Mouse (Mus musculus): ENCODE measurements around the gene Slc22a5.
"Not testable (repeated sequence)": the region's sequence is repeated elsewhere in the genome, so short reads cannot be mapped to it uniquely, and the experiment has no call there.

Gene Slc22a5

DNA sequence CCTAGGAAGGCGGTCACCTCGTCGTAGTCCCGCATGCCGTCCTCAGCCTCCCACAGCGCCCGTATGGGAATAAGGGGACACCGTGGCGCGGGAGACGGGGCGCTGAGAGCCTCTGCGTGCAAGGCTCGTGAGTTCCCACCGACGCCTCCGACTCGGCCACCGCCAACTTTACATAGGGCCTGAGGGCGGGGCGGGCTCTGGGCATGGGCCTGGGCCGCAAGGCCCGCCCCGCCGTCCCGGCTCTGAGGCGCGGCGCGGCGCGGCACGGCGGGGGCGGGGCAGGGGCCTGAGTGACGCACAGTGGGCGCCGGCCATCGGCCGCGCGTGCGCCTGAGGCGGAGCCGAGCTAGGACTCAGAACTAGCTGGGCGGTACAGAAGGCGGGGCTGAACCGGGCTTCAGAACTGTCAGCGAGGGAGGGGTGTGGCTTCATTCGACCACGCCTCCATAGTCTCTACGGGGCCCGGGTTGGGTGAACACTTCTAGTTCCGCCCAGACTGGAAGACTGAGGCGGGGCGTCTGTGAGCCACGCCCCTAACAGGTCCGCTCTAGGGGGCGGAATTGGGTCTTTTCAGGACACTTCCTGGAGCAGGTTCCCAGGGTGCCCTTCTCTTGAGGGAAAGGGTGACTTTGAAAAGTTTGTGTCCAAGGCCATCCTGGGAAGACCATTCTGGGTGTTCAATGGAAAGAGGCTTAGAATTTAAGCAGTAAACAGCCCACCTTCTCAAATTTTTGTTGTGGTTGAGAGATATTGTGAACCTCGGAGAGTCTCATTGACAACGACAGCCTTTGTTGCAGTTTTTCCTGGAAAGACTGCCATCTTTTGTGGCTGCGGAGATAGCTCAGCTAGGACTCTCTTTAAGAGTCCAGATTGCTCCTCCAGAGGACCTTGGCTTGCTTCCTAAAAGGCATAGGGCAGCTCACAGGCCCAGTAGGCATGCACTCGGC is at the start of gene Slc22a5:
TSS of gene Slc22a5 (minus strand) at position 156 of the 947 bp plus-strand sequence.
- DNase-seq (ENCODE audit: low spot score in 2 of 2), result peak; percentile 98 to 99

- DNase-seq (ENCODE audit: low spot score in 2 of 2), result not testable (repeated sequence)
Observed at GRCm38 (mm10) chr11:53931944-53932318, 40.5 kb upstream of the Slc22a5 start.

- peak; percentile 43 to 57 for DNase-seq (ENCODE audit: low spot score in 2 of 2)
Observed at GRCm38 (mm10) chr11:53931091-53931943, 39.9 kb upstream of the Slc22a5 start.

DNA sequence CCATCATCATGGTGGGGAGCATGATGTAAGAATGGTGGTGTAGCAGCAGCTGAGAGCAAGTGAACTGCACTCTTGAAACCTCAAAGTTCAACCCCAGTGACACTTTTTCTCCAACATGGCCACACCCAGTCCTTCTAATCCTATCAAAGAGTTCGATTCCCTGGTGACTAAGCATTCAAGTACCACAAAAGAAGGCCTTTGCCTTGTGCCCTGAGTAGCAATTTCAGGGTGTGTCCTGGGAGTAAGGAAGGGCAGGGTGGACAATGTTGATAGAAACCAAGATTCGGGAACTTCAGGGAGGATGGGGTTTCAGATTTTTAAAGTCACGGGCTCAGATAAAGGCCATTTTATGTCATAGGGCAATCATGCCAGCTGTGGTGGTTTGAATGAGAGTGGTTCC is 38.3 kb upstream of the Slc22a5 start:
- DNase-seq (ENCODE audit: low spot score in 2 of 2), result no peak

DNA sequence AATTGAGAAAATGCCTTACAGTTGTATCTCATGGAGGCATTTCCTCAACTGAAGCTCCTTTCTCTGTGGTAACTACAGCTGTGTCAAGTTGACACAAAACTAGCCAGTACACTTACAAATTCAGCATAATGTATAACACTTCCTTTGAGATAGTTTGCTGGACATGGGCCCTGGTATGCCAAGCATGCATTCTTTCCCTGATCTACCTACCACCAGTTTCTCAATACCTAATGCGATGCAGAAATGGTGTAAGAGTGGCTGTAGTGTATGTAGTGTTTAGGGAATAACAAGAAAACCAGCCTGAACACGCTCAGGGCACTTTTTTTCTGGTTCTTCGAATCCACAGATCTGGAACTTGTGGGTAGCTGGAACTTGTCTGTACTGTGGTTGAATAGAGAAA is 37.1 kb upstream of the Slc22a5 start:
- no peak for DNase-seq (ENCODE audit: low spot score in 2 of 2)

GRCm38 (mm10) chr11:53926303-53926702 is 34.8 kb upstream of the Slc22a5 start:
- DNase-seq (ENCODE audit: low spot score in 2 of 2), result no peak

GRCm38 (mm10) chr11:53918851-53919250 is 27.4 kb upstream of the Slc22a5 start:
- DNase-seq (ENCODE audit: low spot score in 2 of 2), result no peak

DNA sequence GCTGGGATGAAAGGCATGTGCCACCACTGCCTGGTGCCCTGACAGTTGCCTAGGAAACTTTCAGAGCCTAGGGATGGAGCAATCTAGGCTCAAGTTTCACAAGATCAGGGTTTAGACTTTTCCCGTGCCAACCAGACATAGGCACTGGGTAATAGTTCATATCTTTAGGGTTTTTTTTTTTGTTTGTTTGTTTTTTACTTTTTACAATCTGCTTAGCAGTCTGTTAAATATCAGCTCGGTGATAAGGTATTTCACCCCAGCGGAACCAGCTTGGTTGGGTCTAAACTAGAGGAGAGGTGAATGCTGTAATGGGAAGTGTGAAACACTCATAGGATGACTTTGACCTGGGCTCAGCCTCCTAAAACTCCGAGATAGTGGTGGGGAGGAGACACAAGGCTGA is 19.6 kb upstream of the Slc22a5 start:
- no peak for DNase-seq (ENCODE audit: low spot score in 2 of 2)

GRCm38 (mm10) chr11:53908686-53909085 is 17.2 kb upstream of the Slc22a5 start:
- DNase-seq (ENCODE audit: low spot score in 2 of 2), result no peak

GRCm38 (mm10) chr11:53904534-53904925 is 13.1 kb upstream of the Slc22a5 start:
- no peak for DNase-seq (ENCODE audit: low spot score in 2 of 2)

- DNase-seq (ENCODE audit: low spot score in 2 of 2), result no peak
Observed at GRCm38 (mm10) chr11:53903781-53904533, 12.5 kb upstream of the Slc22a5 start.

- DNase-seq (ENCODE audit: low spot score in 2 of 2), result no peak
Observed at GRCm38 (mm10) chr11:53902741-53903140, 11.3 kb upstream of the Slc22a5 start.

DNA sequence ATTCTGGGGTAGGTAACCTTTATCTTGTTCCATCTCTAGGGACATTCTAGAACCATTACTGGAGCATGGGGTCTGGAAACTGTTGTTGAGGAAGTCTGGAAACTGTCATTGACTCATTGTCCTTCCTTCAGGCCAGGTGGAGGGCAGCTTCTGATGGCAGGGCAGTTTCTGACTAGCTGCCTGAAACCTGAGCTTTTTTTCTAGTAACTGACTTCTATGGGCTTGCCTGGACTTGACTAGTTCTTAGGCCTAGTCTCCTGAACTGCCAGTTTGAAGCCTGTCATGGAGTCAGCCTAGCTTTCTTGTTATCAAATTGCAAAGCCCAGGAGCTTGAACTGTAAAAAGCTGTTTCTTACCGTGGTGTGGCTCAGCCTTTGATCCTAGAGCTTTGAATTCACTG is 9.5 kb upstream of the Slc22a5 start:
- DNase-seq (ENCODE audit: low spot score in 2 of 2), result no peak

DNA sequence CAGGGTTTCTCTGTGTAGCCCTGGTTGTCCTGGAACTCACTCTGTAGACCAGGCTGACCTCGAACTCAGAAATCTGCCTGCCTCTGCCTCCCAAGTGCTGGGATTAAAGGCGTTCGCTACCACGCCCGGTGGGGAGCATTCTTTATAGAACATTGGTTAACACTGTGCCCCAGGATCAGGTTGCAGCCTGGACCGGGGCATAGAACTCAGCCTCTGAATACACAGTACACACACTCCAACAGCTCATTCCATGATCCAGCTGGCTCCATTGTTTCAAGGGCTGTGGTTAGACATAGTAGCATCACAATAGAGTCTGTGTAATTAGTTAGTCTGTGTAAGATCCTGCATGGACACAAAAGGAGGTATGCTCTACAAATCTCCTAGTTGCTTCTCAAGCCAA is 8.5 kb upstream of the Slc22a5 start:
- DNase-seq (ENCODE audit: low spot score in 2 of 2), result no peak

DNA sequence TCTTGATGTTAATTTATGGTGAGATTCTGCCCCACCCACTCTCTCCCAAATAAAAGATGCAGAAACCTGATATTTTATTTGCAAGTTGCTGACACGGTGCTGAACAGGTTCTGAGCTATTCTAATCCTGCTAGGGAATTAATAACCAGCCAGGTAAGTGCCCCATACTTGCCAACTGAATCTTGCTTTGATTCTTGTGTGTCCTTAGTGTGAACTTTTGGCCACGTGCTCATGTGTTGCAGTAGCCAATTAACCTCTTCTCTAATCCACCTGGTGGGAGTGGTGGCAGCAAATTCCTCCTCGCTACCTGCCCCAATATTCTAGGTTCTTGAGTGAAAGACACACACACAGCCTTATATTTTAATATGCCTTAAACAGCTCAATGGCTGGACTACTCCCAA is 7.5 kb upstream of the Slc22a5 start:
- DNase-seq (ENCODE audit: low spot score in 2 of 2), result no peak

DNA sequence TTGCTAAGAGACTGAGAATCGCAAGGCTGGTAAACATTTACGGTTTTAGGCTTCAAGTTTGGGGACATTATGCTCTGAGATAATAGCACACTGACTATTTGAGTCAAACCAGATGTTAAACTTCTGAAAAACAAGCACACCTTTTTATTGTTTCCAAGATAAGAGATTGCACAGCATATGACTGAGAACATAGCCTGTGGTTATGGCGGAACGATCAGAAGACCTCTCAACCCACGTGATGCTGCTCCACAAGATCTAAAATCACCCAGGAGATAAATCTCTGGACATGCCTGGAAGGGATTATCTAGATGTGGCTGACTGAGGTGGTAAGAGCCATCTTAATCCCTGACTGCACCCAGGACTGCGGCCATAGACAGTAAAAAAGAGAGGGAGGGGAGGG is 5.5 kb upstream of the Slc22a5 start:
- no peak for DNase-seq (ENCODE audit: low spot score in 2 of 2)

DNA sequence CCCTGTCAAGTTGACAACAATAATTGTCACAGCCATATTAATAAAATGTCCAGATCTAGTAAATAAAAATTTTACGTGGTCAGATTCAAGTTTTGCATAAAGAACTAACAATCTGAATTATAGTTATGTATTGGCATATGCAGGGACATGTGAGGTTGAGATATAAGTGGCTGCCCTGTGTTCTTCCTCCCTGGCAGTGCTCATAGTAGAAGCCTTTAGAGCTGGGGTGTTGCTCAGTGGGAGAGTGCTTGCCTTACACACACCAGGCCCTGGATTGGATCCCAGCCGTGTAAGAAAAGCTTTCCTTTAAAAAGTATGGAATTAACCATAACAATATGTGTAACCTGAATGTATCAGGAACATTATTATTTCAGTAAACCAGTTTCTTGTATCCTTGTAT is 2.0 kb upstream of the Slc22a5 start:
- DNase-seq (ENCODE audit: low spot score in 2 of 2), result no peak

- no peak for DNase-seq (ENCODE audit: low spot score in 2 of 2)
Observed at GRCm38 (mm10) chr11:53892716-53893416, 1.4 kb upstream of the Slc22a5 start.

DNA sequence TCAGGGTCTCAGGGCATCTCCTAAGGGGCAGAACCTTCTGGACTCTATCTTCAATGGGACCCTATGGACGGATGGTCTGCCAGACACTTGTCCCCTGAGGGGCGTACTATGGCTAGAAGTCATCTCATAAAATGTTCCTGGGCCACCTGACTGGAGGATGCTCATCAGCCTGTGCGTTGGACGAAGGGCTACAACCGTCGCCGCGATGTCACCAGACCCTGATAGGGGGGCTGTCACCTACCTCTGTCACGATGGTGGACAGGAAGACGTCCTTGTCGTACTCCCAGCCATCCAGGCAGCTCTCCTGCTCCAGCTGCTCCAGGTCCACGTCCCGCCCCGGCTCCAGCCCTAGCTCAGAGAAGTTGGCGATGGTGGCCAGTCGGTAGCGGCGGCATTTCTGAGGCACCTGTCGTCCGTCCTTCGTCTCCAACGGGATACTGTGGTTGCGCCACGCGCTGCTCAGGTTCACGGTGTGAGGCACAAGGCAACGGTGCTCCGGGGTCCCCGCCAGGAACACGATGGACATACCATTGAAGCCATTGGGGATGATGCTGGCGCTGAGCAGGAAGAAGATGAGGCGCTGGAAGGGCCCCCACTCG is 455 bp downstream of the Slc22a5 start:
- peak in 1 of 2 experiments; percentile 31 for DNase-seq (ENCODE audit: low spot score in 2 of 2)

GRCm38 (mm10) chr11:53890225-53890624 is 1.2 kb downstream of the Slc22a5 start:
- DNase-seq (ENCODE audit: low spot score in 2 of 2), result no peak

All from frontal cortex, postnatal 10 days (tissue).